Mouse (Mus musculus): ENCODE measurements around the gene Skp2.

- no peak for TF ChIP-seq CTCF (IDR thresholded peaks at IDR 0.05; ENCODE audit: low read depth)
- TF ChIP-seq EP300 (IDR thresholded peaks at IDR 0.05; ENCODE audit: low read depth) = no peak
Measured at GRCm38 (mm10) chr15:9070353-9070752, 84.9 kb downstream of the Skp2 start.

All from liver, embryonic 14.5 days (tissue).